Mouse (Mus musculus) hindbrain, postnatal 0 days (tissue): ENCODE measurements around the gene Abcb8. TPM values are rescaled to one million over a fixed set of nuclear protein-coding genes. Genes with fewer than 3 reads are reported as not detected.

ENCODE experiments used
- ATAC-seq: fragments of 200-750 bp; cut with Nextera tagmentation; 2 replicates; pipeline ENCODE4 v1.8.0; 2017; ENCODE audit warnings: mild to moderate bottlenecking, moderate TSS enrichment, moderate library complexity
- DNase-seq: peaks from one replicate; pipeline ENCODE4 v3.0.0-alpha.2; 2015; ENCODE audit warnings: low spot score
- H3K27ac ChIP-seq: fragments of 300-500 bp; sonication (generic); 2 replicates; pipeline ENCODE4 v1.5.1; 2014; ENCODE audit warnings: mild to moderate bottlenecking
- H3K27me3 ChIP-seq: fragments of 300-500 bp; sonication (generic); 2 replicates; pipeline ENCODE4 v1.6.1; 2014; ENCODE audit warnings: low read length, mixed read lengths; ENCODE audit not compliant: insufficient read depth
- H3K36me3 ChIP-seq: fragments of 300-500 bp; sonication (generic); 2 replicates; pipeline ENCODE4 v1.6.1; 2014; ENCODE audit warnings: low read length, mixed read lengths; ENCODE audit not compliant: insufficient read depth
- H3K4me1 ChIP-seq: fragments of 300-500 bp; sonication (generic); 2 replicates; pipeline ENCODE4 v1.6.1; 2014; ENCODE audit warnings: antibody characterized with exemption, low read length, mixed read lengths; ENCODE audit not compliant: insufficient read depth
- H3K4me2 ChIP-seq: fragments of 300-500 bp; sonication (generic); 2 replicates; pipeline ENCODE4 v1.6.1; 2014; ENCODE audit warnings: low read depth, mild to moderate bottlenecking, low read length, moderate library complexity, mixed read lengths
- H3K4me3 ChIP-seq: fragments of 300-500 bp; sonication (generic); 2 replicates; pipeline ENCODE4 v1.5.1; 2014; ENCODE audit warnings: low read length
- H3K9ac ChIP-seq: fragments of 300-500 bp; sonication (generic); replicated peaks from 2 replicates; pipeline ENCODE4 v1.6.1; 2014; ENCODE audit warnings: mild to moderate bottlenecking, low read length, moderate library complexity, mixed read lengths
- H3K9me3 ChIP-seq: fragments of 300-500 bp; sonication (generic); 2 replicates; pipeline ENCODE4 v1.6.1; 2016; ENCODE audit warnings: low read length, mixed read lengths
- CTCF ChIP-seq: IDR thresholded peaks from 2 replicates; pipeline ENCODE4 v1.5.1; 2016; ENCODE audit warnings: antibody characterized with exemption, control low read depth, low read depth
- WGBS: fragments of 180-500 bp; shearing (Covaris S2); extraction: QIAGEN DNeasy Blood & Tissue Kit; methylation state at CpG from one replicate; pipeline ENCODE4 v1.1.7; 2014; 5-methylcytosine and 5-hydroxymethylcytosine counted together
- polyA plus RNA-seq: library from polyadenylated mRNA; unstranded; fragments of >200 nt; fragmentation: Nextera tagmentation; extraction: Ambion mirVana; gene quantifications from 2 replicates; pipeline ENCODE4 v1.2.1, GENCODE M21; 2015
- total RNA-seq: library from RNA; depleted of rRNA; stranded (reverse); fragments of >200 nt; gene quantifications from 2 replicates; pipeline ENCODE4 v1.2.3, GENCODE M21; 2014

Abcb8 gene
- total and polyA plus RNA-seq, 2 experiments from 2014 or later = 43.5 to 90.6 TPM

GRCm38 (mm10) chr5:24378700-24379099, 14.8 kb upstream of the Abcb8 start:
- no peak for ATAC-seq

DNA sequence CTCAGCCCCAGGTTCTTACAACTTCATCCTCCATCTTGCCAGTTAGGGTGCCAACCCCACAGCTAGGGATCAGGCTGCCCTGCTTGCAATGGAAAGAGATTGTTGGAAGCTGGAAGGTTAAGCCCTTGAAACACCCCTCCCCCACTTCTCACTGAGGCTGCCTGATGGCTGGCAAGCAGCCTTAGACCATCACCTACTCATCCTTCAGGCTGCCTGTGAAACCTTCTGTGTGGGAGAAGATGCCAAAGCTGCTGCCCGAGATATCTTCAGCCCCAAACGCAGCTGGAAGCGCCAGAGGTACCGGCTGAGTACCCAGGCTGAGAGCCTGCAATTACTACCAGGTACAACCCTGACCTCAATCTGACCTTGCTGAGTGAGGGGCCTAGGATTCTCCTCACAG, 14.0 kb upstream of the Abcb8 start:
- Histone ChIP-seq H3K27ac (no peak overlapping the region; the same call in 1 of the 2 replicates), H3K4me3 (no peak overlapping the region), H3K27me3 (no peaks in the 10 kb centered on the region), H3K4me1 (peaks cover 12% of the 10 kb centered on the region), H3K4me2 (no peak overlapping the region), H3K9me3 (no peaks in the 10 kb centered on the region), H3K9ac (no peak overlapping the region), H3K36me3 (no peaks in the 10 kb centered on the region)
- TF ChIP-seq CTCF = no peak
- no peak for DNase-seq
- no peak for ATAC-seq
- WGBS = 61% methylated on average over 4 of the region's 4 CpGs

More at GRCm38 (mm10) chr5:24378700-24379099, 14.8 kb upstream of the Abcb8 start:
- TF ChIP-seq CTCF = no peak
- no peaks in the 10 kb centered on the region for H3K9me3 ChIP-seq
- no peaks in the 10 kb centered on the region for H3K36me3 ChIP-seq
- no peak overlapping the region for H3K4me3 ChIP-seq
- H3K27ac ChIP-seq = no peak overlapping the region
- no peak for DNase-seq
- H3K4me2 ChIP-seq = no peak overlapping the region
- peaks cover 4% of the 10 kb centered on the region for H3K4me1 ChIP-seq
- H3K9ac ChIP-seq = no peak overlapping the region
- WGBS = 75% methylated on average over 2 of the region's 2 CpGs
- no peaks in the 10 kb centered on the region for H3K27me3 ChIP-seq

DNA sequence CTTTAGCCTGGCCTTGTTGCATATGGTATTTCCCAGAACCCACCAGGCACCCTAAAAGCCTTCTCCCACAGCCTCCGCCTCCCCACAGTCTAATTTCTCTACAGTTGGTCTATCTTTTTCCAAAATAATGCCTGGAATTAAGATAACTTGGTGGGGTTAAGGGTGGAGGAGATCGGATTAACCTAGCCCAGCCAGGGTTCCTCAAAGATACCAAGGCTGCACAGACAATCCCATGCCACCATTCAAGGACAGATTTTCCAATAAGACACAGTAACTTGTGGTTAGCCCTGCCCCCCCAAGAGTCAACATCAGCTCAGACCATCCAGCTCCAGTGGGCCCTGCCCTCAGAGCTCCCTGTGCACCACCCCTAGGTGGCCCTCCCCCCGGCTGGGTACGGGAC, 13.0 kb upstream of the Abcb8 start:
- DNase-seq (no peak), ATAC-seq (no peak)
- H3K4me3 ChIP-seq = no peak overlapping the region
- WGBS = 93% methylated on average over 4 of the region's 4 CpGs
- H3K4me1 ChIP-seq = peaks cover 12% of the 10 kb centered on the region
- H3K9me3 ChIP-seq = no peaks in the 10 kb centered on the region
- H3K27me3 ChIP-seq = no peaks in the 10 kb centered on the region
- H3K9ac ChIP-seq = no peak overlapping the region
- no peaks in the 10 kb centered on the region for H3K36me3 ChIP-seq
- TF ChIP-seq CTCF = no peak
- no peak overlapping the region for H3K27ac ChIP-seq
- H3K4me2 ChIP-seq = no peak overlapping the region

DNA sequence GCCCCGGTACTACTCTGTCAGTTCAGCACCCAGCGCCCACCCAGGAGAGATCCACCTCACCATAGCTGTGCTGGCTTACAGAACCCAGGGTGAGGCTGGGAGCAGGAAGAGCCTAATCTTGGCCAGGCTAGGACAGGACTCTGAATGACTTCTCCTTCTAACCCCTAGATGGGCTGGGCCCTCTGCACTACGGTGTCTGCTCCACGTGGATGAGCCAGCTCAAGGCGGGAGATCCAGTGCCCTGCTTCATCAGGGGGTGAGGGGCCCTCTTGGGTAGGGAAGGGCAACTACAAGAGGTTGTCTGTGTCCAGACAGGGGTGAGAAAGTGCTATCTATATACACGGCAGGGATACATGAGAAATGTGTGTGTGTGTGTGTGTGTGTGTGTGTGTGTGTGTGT, 12.0 kb upstream of the Abcb8 start:
- no peak for DNase-seq
- Histone ChIP-seq H3K4me3 (no peak overlapping the region), H3K9me3 (no peaks in the 10 kb centered on the region), H3K4me1 (peaks cover 13% of the 10 kb centered on the region), H3K9ac (no peak overlapping the region), H3K4me2 (no peak overlapping the region), H3K36me3 (no peaks in the 10 kb centered on the region), H3K27me3 (no peaks in the 10 kb centered on the region), H3K27ac (no peak overlapping the region)
- TF ChIP-seq CTCF = no peak
- 72% methylated on average over 6 of the region's 6 CpGs for WGBS
- no peak for ATAC-seq

DNA sequence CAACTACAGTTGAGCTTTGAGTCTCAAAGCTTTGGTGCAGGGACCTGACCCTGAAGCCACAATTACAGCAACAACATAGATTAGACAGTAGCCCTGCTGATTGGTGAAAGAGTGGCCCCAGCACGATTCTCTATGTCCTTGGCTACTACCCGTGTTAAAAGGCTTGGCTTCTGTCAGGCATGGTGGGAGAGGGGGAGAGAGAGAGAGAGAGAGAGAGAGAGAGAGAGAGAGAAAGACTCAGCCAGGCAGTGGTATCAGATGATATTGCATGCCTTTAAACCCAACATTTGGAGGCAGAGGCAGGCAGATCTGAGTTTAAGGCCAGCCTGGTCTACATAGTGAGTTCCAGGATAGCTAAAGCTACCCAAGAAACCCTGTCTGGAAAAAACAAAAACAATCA, 11.5 kb upstream of the Abcb8 start:
- no peaks in the 10 kb centered on the region for H3K27me3 ChIP-seq
- WGBS = 60% methylated on average over 2 of the region's 2 CpGs
- H3K4me3 ChIP-seq = no peak overlapping the region
- no peak for TF ChIP-seq CTCF
- DNase-seq (no peak), ATAC-seq (no peak)
- no peaks in the 10 kb centered on the region for H3K9me3 ChIP-seq
- H3K9ac ChIP-seq = no peak overlapping the region
- H3K27ac ChIP-seq = no peak overlapping the region
- peaks cover 17% of the 10 kb centered on the region for H3K4me1 ChIP-seq
- H3K4me2 ChIP-seq = no peak overlapping the region
- H3K36me3 ChIP-seq = no peaks in the 10 kb centered on the region

GRCm38 (mm10) chr5:24383026-24383859, 10.2 kb upstream of the Abcb8 start:
- Histone ChIP-seq H3K36me3 (no peaks in the 10 kb centered on the region), H3K27me3 (no peaks in the 10 kb centered on the region), H3K9ac (peak overlapping the region; percentile 56), H3K4me2 (peak overlapping the region; percentile 66), H3K4me3 (peak overlapping the region; percentile 46), H3K27ac (peak overlapping the region; percentile 86), H3K9me3 (no peaks in the 10 kb centered on the region), H3K4me1 (peaks cover 24% of the 10 kb centered on the region)
- ATAC-seq = peak; percentile 88
- peak; percentile 74 for TF ChIP-seq CTCF
- under 1% methylated on average over 34 of the region's 34 CpGs for WGBS
- peak; percentile 96 for DNase-seq

- H3K4me3 ChIP-seq = no peak overlapping the region
- TF ChIP-seq CTCF = no peak
- 69% methylated on average over 6 of the region's 6 CpGs for WGBS
- no peak overlapping the region for H3K27ac ChIP-seq
- no peak for DNase-seq
- H3K36me3 ChIP-seq = no peaks in the 10 kb centered on the region
- H3K9ac ChIP-seq = no peak overlapping the region
- no peak for ATAC-seq
- no peaks in the 10 kb centered on the region for H3K27me3 ChIP-seq
- peak overlapping the region; percentile 66; the same call in 1 of the 2 replicates for H3K4me2 ChIP-seq
- no peaks in the 10 kb centered on the region for H3K9me3 ChIP-seq
- H3K4me1 ChIP-seq = peaks cover 24% of the 10 kb centered on the region
Measured at GRCm38 (mm10) chr5:24384407-24384806, 9.1 kb upstream of the Abcb8 start.
